Mouse (Mus musculus) left cerebral cortex, adult 2 months (tissue): ENCODE results near the gene Tenm2. TPM values are rescaled to one million over a fixed set of nuclear protein-coding genes. Genes with fewer than 3 reads are reported as not detected.

Source experiments
- DNase-seq, 2 experiments: peaks; one replicate each; pipeline ENCODE4 v3.0.0; 2021 to 2022; ENCODE audit warnings: low spot score in 2 of 2, mixed read lengths in 1 of 2; ENCODE audit errors: extremely low spot score in 1 of 2
- H3K27ac ChIP-seq: fragments of 200-600 bp; 2 replicates; pipeline ENCODE4 v1.8.1; 2022
- H3K4me3 ChIP-seq: fragments of 200-600 bp; 2 replicates; pipeline ENCODE4 v1.8.1; 2022
- CTCF ChIP-seq: fragments of 200-600 bp; IDR thresholded peaks from 2 replicates; pipeline ENCODE4 v1.8.1; 2022; ENCODE audit warnings: antibody characterized with exemption, mild to moderate bottlenecking, moderate library complexity
- intact Hi-C: fragments of 180-260 bp; cut with DNase I; formaldehyde crosslinking; loops from one replicate; pipeline ENCODE4 v1.15.1; 2025
- total RNA-seq, 2 experiments: library from RNA; stranded (reverse); gene quantifications; 2 replicates each; pipeline ENCODE4 v1.2.3; 2021

The Tenm2 gene
- total RNA-seq, 2 experiments from 2014 or later: 98.0 to 98.5 TPM

DNA sequence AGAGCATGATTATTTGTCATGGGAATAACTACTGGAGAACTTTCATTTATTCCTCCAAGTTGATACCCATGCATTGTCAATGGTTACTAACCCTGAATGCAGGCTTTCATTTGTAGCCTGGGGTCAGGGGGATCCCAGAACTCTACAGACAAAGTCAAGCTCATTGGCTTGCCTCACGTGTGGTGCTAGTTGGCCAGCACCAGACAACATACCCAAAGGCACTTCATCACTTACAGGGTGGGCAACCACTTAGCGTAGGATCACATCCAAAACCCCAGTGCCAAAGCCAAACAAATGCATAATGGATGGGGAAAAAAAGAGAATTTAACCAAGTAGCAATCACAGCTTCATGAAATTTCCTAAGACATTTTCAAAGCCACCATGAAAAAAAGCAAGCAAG lies 261.6 kb downstream of the Tenm2 start:
- no peak for DNase-seq
- intact Hi-C loops: no loop called here
- TF ChIP-seq CTCF: no peak
- no peak overlapping the region for H3K27ac ChIP-seq
- H3K4me3 ChIP-seq: no peak overlapping the region

DNA sequence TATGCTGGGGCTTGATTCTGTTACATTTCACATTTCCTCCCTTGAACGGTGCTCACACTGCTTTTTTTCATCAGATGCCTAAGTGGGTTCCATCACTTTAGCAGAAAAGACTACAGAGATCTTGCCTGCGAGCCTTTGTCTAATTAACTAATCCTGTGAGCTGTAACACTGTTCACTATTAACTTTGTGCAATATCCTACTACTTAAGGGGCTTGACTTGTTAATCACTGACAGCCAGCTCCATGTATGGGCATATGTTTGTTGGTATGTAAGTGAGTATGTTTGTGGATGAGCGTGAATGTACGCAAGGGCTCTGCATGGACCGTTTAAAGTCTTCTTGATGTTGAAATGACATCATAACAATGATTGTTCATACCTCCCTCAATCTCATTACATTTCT lies 277.7 kb downstream of the Tenm2 start:
- H3K27ac ChIP-seq: no peak overlapping the region
- no peak overlapping the region for H3K4me3 ChIP-seq
- DNase-seq: no peak
- intact Hi-C loops: no loop called here
- no peak for TF ChIP-seq CTCF

GRCm38 (mm10) chr11:36941429-36941828 lies 294.3 kb downstream of the Tenm2 start:
- intact Hi-C loops: no loop called here
- no peak for DNase-seq
- H3K27ac ChIP-seq: no peak overlapping the region
- no peak for TF ChIP-seq CTCF
- no peak overlapping the region for H3K4me3 ChIP-seq

DNA sequence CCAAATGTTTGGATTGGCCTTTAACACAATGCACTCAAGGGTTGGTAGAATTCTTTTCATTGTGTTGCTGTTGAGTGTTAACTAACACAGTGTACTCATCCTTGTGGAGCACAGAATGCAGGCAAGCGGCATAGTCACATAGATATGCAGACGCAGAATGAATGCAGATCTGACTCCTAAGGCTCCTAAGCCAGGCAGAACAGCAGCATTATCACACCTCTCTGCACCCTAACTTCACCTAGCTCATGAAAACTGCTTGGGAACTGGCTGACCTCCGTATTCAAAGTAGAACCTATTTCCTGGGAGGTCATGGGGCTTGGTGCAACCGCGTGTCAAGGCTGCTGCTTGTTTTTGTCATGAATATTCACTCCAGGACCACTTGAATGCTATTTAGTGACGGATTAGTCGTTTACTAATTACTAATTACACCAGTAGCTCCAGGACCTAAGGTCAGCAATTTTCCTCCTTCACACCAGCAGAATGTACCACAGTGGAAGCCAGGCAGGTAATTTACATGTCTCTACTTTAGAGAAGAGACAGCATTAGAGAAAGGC lies 295.1 kb downstream of the Tenm2 start:
- Histone ChIP-seq H3K4me3 (no peak overlapping the region), H3K27ac (no peak overlapping the region)
- TF ChIP-seq CTCF: no peak
- intact Hi-C loops: no loop called here
- no peak for DNase-seq

DNA sequence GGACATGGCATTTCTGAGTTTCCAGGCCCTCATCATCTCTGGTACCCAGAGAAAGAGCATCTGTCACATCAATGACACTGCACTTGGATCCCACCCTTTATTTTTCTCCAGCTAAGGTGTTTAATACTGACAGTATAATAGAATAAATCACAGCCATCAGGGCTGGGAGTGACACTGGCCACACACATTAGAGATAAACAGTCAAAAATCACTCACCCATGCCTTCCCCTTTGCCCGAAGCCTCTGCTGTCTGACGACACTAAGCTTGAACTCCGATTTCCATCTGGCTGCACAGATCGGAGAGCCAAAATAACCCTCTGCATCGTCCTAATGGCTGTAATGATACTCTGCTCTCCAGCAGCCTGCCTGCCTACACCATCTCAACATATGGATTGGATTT lies 305.9 kb downstream of the Tenm2 start:
- no peak for DNase-seq
- H3K27ac ChIP-seq: no peak overlapping the region
- no peak for TF ChIP-seq CTCF
- H3K4me3 ChIP-seq: no peak overlapping the region
- intact Hi-C loops: no loop called here

GRCm38 (mm10) chr11:36926705-36927406 lies 308.9 kb downstream of the Tenm2 start:
- no peak for DNase-seq
- intact Hi-C loops: no loop called here
- no peak overlapping the region for H3K4me3 ChIP-seq
- H3K27ac ChIP-seq: peak overlapping the region; percentile 32; the same call in 1 of the 2 replicates
- no peak for TF ChIP-seq CTCF

DNA sequence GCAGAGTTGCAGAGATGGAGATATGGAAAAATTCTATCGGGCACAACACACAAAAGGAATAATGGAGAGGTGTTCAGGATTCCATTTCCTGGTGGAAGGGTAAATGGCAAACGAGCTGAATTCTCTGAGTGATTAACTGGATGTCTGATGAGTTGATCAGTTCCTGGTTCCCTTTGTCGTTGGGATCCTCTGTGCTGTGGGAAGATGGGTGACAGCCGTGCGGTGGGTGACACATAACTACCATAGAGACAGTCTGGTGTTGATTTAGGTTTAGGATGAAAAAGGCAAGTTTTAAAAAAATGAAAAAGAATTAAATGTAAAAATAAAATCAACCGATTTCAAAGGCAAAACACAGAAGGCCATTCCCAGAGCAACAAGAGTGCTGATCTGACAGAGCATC lies 316.5 kb downstream of the Tenm2 start:
- TF ChIP-seq CTCF: no peak
- no peak overlapping the region for H3K27ac ChIP-seq
- intact Hi-C loops: no loop called here

GRCm38 (mm10) chr11:36911406-36911805 lies 324.4 kb downstream of the Tenm2 start:
- DNase-seq: no peak
- H3K4me3 ChIP-seq: no peak overlapping the region
- H3K27ac ChIP-seq: no peak overlapping the region
- intact Hi-C loops: no loop called here
- TF ChIP-seq CTCF: peak; percentile 55

More for the DNA sequence above, 316.5 kb downstream of the Tenm2 start:
- H3K4me3 ChIP-seq: no peak overlapping the region
- no peak for DNase-seq

- TF ChIP-seq CTCF: no peak
- intact Hi-C loops: no loop called here
- Histone ChIP-seq H3K4me3 (no peak overlapping the region), H3K27ac (no peak overlapping the region)
- no peak for DNase-seq
These were observed 326.7 kb downstream of the Tenm2 start for GRCm38 (mm10) chr11:36909036-36909435.

- intact Hi-C loops: no loop called here
- TF ChIP-seq CTCF: no peak
- Histone ChIP-seq H3K27ac (no peak overlapping the region), H3K4me3 (no peak overlapping the region)
- DNase-seq: no peak
These were observed 333.5 kb downstream of the Tenm2 start for GRCm38 (mm10) chr11:36902302-36902701.

GRCm38 (mm10) chr11:36893061-36893460 lies 342.7 kb downstream of the Tenm2 start:
- DNase-seq: no peak
- Histone ChIP-seq H3K4me3 (no peak overlapping the region), H3K27ac (no peak overlapping the region)
- intact Hi-C loops: no loop called here
- no peak for TF ChIP-seq CTCF

GRCm38 (mm10) chr11:36891106-36891505 lies 344.7 kb downstream of the Tenm2 start:
- no peak for TF ChIP-seq CTCF
- DNase-seq: no peak
- H3K4me3 ChIP-seq: no peak overlapping the region
- intact Hi-C loops: no loop called here
- no peak overlapping the region for H3K27ac ChIP-seq

DNA sequence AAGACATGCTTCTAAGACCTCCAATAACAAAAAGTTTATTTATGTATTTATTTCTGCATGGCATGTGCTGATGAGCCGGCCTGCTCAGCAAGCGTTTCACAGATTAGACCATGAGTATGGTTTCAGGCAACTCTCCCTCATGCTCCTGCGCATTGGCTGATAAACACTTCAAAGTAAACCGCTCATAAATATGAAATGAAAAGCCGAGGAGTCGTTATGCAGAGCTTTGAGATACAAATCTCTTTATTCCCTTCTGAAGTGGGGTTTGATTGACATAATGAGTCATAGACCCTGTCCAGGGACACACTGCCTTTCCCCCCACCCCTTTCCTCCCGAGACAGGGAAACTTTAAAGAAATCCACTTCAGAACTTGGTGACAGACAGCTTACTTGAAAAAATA lies 348.3 kb downstream of the Tenm2 start:
- intact Hi-C loops: no loop called here
- TF ChIP-seq CTCF: no peak
- Histone ChIP-seq H3K4me3 (no peak overlapping the region), H3K27ac (no peak overlapping the region)
- no peak for DNase-seq
